Mouse (Mus musculus) lung, adult 18-20 months (tissue): ENCODE measurements around the gene Cacna1h.
A peak's percentile ranks its signal among the peaks of the same experiment; 100 is the strongest.

Experiments used
- DNase-seq, 2 experiments: peaks; one replicate each; pipeline ENCODE4 v3.0.0; 2022; ENCODE audit warnings: mixed read lengths in 2 of 2

Cacna1h gene

GRCm38 (mm10) chr17:25445074-25445473, 11.5 kb upstream of the Cacna1h start:
- no peak for DNase-seq

GRCm38 (mm10) chr17:25442889-25443288, 9.3 kb upstream of the Cacna1h start:
- DNase-seq = no peak

- DNase-seq = no peak
Observed at GRCm38 (mm10) chr17:25441417-25441816, 7.8 kb upstream of the Cacna1h start.

GRCm38 (mm10) chr17:25433223-25433616, 363 bp downstream of the Cacna1h start:
- DNase-seq = no peak

GRCm38 (mm10) chr17:25432433-25433181, 976 bp downstream of the Cacna1h start:
- no peak for DNase-seq

GRCm38 (mm10) chr17:25430534-25430933, 3.0 kb downstream of the Cacna1h start:
- DNase-seq = no peak

- no peak for DNase-seq
Observed at GRCm38 (mm10) chr17:25429886-25430285, 3.7 kb downstream of the Cacna1h start.

- DNase-seq = no peak
Observed at GRCm38 (mm10) chr17:25429240-25429639, 4.3 kb downstream of the Cacna1h start.

GRCm38 (mm10) chr17:25427441-25427840, 6.1 kb downstream of the Cacna1h start:
- DNase-seq = no peak

- DNase-seq = no peak
Observed at GRCm38 (mm10) chr17:25425996-25426395, 7.6 kb downstream of the Cacna1h start.

GRCm38 (mm10) chr17:25424526-25425080, 9.0 kb downstream of the Cacna1h start:
- no peak for DNase-seq

GRCm38 (mm10) chr17:25420998-25421397, 12.6 kb downstream of the Cacna1h start:
- no peak for DNase-seq

- DNase-seq = peak in 1 of 2 experiments; percentile 27
Observed at GRCm38 (mm10) chr17:25418926-25419325, 14.7 kb downstream of the Cacna1h start.

- no peak for DNase-seq
Observed at GRCm38 (mm10) chr17:25417990-25418389, 15.6 kb downstream of the Cacna1h start.

- no peak for DNase-seq
Observed at GRCm38 (mm10) chr17:25416219-25416618, 17.4 kb downstream of the Cacna1h start.

GRCm38 (mm10) chr17:25415421-25415913, 18.1 kb downstream of the Cacna1h start:
- no peak for DNase-seq

GRCm38 (mm10) chr17:25414917-25415316, 18.7 kb downstream of the Cacna1h start:
- no peak for DNase-seq

GRCm38 (mm10) chr17:25414209-25414608, 19.4 kb downstream of the Cacna1h start:
- peak; percentile 19 to 53 for DNase-seq

- no peak for DNase-seq
Observed at GRCm38 (mm10) chr17:25411251-25411650, 22.3 kb downstream of the Cacna1h start.

GRCm38 (mm10) chr17:25410786-25411185, 22.8 kb downstream of the Cacna1h start:
- DNase-seq = no peak

- no peak for DNase-seq
Observed at GRCm38 (mm10) chr17:25410180-25410579, 23.4 kb downstream of the Cacna1h start.

GRCm38 (mm10) chr17:25409621-25410020, 24.0 kb downstream of the Cacna1h start:
- no peak for DNase-seq

GRCm38 (mm10) chr17:25408302-25408999, 25.1 kb downstream of the Cacna1h start:
- DNase-seq = no peak

- DNase-seq = no peak
Observed at GRCm38 (mm10) chr17:25407352-25407751, 26.2 kb downstream of the Cacna1h start.
